16 mouse cellular contexts compared by ENCODE assay signal in genomic region chr2:32200033-32200432, GRCm38 (mm10). TPM values are rescaled to one million over a fixed set of nuclear protein-coding genes. Genes with fewer than 3 reads are reported as not detected.
DNase-seq lines count a peak whose midpoint lies in the region; ATAC-seq and TF ChIP-seq lines count a peak whose summit lies in the region.
"Had no signal": no experiment of that assay in that cellular context is flagged by ENCODE, and none has a peak within 500 bp of the region (broad histone marks: within the 10 kb centered on the region; RNA-seq: fewer than 3 reads in every experiment).

No protein-coding gene starts in this region.

- DNase-seq in cerebellum, adult 11 months, result peak; percentile 56
- no peak for DNase-seq in cerebellum, adult 8-10 months
- no peak for DNase-seq in hindbrain, postnatal 0 days (ENCODE audit: low spot score)
- peak; percentile 79 for DNase-seq in brain, adult 2 months (ENCODE audit: low read depth, low spot score)
- DNase-seq in cerebellum, postnatal 10 days, result peak; percentile 80 to 86
- DNase-seq in ovary, postnatal 10 days (ENCODE audit: low spot score), result no peak
- DNase-seq in gastrocnemius, postnatal 36 days, result no peak
- DNase-seq: adrenal gland, postnatal 14 days; forebrain, postnatal 0 days; gastrocnemius, postnatal 14 days; kidney, adult 18-20 months had no signal

- H3K36me3 ChIP-seq in hindbrain, postnatal 0 days (ENCODE audit: insufficient read depth, low read length), result peaks cover 86% of the 10 kb centered on the region
- peaks cover 61% of the 10 kb centered on the region for H3K36me3 ChIP-seq in hindbrain, embryonic 16.5 days (ENCODE audit: control insufficient read depth, insufficient read depth, low read length)

- H3K9ac ChIP-seq in hindbrain, postnatal 0 days (replicated peaks; ENCODE audit: low read length), result no peak overlapping the region
- no peak overlapping the region for H3K9ac ChIP-seq in hindbrain, embryonic 16.5 days (ENCODE audit: low read depth, low read length)
- H3K9ac ChIP-seq: forebrain, embryonic 13.5 days; forebrain, postnatal 0 days; heart, embryonic 12.5 days; intestine, embryonic 15.5 days had no signal

- no peak for TF ChIP-seq CTCF in hindbrain, postnatal 0 days (IDR thresholded peaks at IDR 0.05; ENCODE audit: low read depth)

- no peaks in the 10 kb centered on the region for H3K9me3 ChIP-seq in hindbrain, postnatal 0 days (ENCODE audit: low read length)
- H3K9me3 ChIP-seq in hindbrain, embryonic 16.5 days (ENCODE audit: control insufficient read depth, low read length), result no peaks in the 10 kb centered on the region
- H3K9me3 ChIP-seq: embryonic facial prominence, embryonic 10.5 days; forebrain, embryonic 13.5 days; heart, embryonic 12.5 days; intestine, embryonic 15.5 days had no signal

- no peak overlapping the region for H3K4me3 ChIP-seq in hindbrain, postnatal 0 days (ENCODE audit: low read length)
- H3K4me3 ChIP-seq in hindbrain, embryonic 16.5 days (ENCODE audit: low read length), result no peak overlapping the region
- H3K4me3 ChIP-seq: embryonic facial prominence, embryonic 10.5 days; forebrain, embryonic 13.5 days; heart, embryonic 12.5 days; intestine, embryonic 15.5 days had no signal

- no peak overlapping the region for H3K4me2 ChIP-seq in hindbrain, postnatal 0 days (ENCODE audit: low read depth, low read length)
- no peak overlapping the region for H3K4me2 ChIP-seq in hindbrain, embryonic 16.5 days (ENCODE audit: low read length)
- H3K4me2 ChIP-seq: forebrain, embryonic 13.5 days; heart, embryonic 12.5 days; intestine, embryonic 15.5 days had no signal

- 65% methylated on average over 4 of the region's 4 CpGs for WGBS in hindbrain, postnatal 0 days
- 77% methylated on average over 4 of the region's 4 CpGs for WGBS in hindbrain, embryonic 16.5 days

- H3K27ac ChIP-seq in hindbrain, postnatal 0 days, result peak overlapping the region; percentile 11; the same call in 1 of the 2 replicates
- no peak overlapping the region for H3K27ac ChIP-seq in hindbrain, embryonic 16.5 days (ENCODE audit: low read depth, low read length)
- H3K27ac ChIP-seq: embryonic facial prominence, embryonic 10.5 days; intestine, embryonic 15.5 days had no signal

- no peak for ATAC-seq in hindbrain, postnatal 0 days
- ATAC-seq in hindbrain, embryonic 16.5 days, result no peak
- ATAC-seq: forebrain, embryonic 13.5 days; forebrain, postnatal 0 days; intestine, embryonic 15.5 days had no signal

- no peaks in the 10 kb centered on the region for H3K27me3 ChIP-seq in hindbrain, postnatal 0 days (ENCODE audit: insufficient read depth, low read length)
- H3K27me3 ChIP-seq in hindbrain, embryonic 16.5 days (replicated peaks; ENCODE audit: control insufficient read depth, insufficient read depth, low read length), result no peaks in the 10 kb centered on the region
- H3K27me3 ChIP-seq: forebrain, embryonic 13.5 days; heart, embryonic 12.5 days; intestine, embryonic 15.5 days had no signal

- H3K4me1 ChIP-seq in hindbrain, postnatal 0 days (ENCODE audit: insufficient read depth, low read length), result no peaks in the 10 kb centered on the region
- H3K4me1 ChIP-seq in hindbrain, embryonic 16.5 days (ENCODE audit: control insufficient read depth, insufficient read depth, low read depth, low read length), result no peaks in the 10 kb centered on the region
- H3K4me1 ChIP-seq: embryonic facial prominence, embryonic 10.5 days; forebrain, embryonic 13.5 days; heart, embryonic 12.5 days; intestine, embryonic 15.5 days had no signal

- intact Hi-C loops in gastrocnemius, postnatal 36 days (cut with DNase I), result loop anchor here (5.0 kb wide), 1 partner anchor 203 kb away; no protein-coding TSS in a partner anchor

RNA-seq across cellular contexts. Expression of gene Pomt1, which starts 36.4 kb away (rescaled TPM):
- 41.2 and 41.8 TPM in 2 replicates for total RNA-seq in hindbrain, postnatal 0 days (2014; rRNA removed)
- 18.0 and 19.4 TPM in 2 replicates for polyA plus RNA-seq in hindbrain, postnatal 0 days (2015; fragmentation: Nextera tagmentation; extraction: Ambion mirVana)
- 32.6 and 34.1 TPM in 2 replicates for polyA plus RNA-seq in hindbrain, embryonic 16.5 days (2015; fragmentation: Nextera tagmentation; extraction: Ambion mirVana)
- 10 to 100 TPM; 12.0 to 12.2 TPM for total RNA-seq in gastrocnemius, postnatal 36 days (2021)

RNA-seq across cellular contexts. Expression of gene Prrc2b, which starts 49.2 kb away (rescaled TPM):
- total RNA-seq in hindbrain, postnatal 0 days (2014; rRNA removed), result 188 and 206 TPM in 2 replicates
- polyA plus RNA-seq in hindbrain, postnatal 0 days (2015; fragmentation: Nextera tagmentation; extraction: Ambion mirVana), result 44.8 and 55.9 TPM in 2 replicates
- 49.7 and 66.2 TPM in 2 replicates for polyA plus RNA-seq in hindbrain, embryonic 16.5 days (2015; fragmentation: Nextera tagmentation; extraction: Ambion mirVana)
- total RNA-seq in gastrocnemius, postnatal 36 days (2021), result 10 to 100 TPM; 69.4 to 70.1 TPM

RNA-seq across cellular contexts. Expression of gene Uck1, which starts 59.9 kb away (rescaled TPM):
- 115 and 138 TPM in 2 replicates for total RNA-seq in hindbrain, postnatal 0 days (2014; rRNA removed)
- polyA plus RNA-seq in hindbrain, postnatal 0 days (2015; fragmentation: Nextera tagmentation; extraction: Ambion mirVana), result 90.8 and 92.5 TPM in 2 replicates
- 99.1 and 101 TPM in 2 replicates for polyA plus RNA-seq in hindbrain, embryonic 16.5 days (2015; fragmentation: Nextera tagmentation; extraction: Ambion mirVana)
- 10 to 100 TPM in 1 of 2 experiments, 1 to 10 TPM in 1; 8.1 to 11.6 TPM for total RNA-seq in gastrocnemius, postnatal 36 days (2021)

Comparison
In these comparisons a context has a peak if more than half of its experiments do, and no peak if none do; other contexts are left out.
1. DNase-seq: peak in cerebellum, adult 11 months (single experiment), brain, adult 2 months (single experiment) and cerebellum, postnatal 10 days (2 of 2); none in cerebellum, adult 8-10 months (single experiment), hindbrain, postnatal 0 days (single experiment), ovary, postnatal 10 days (single experiment) and gastrocnemius, postnatal 36 days (0 of 2).